Mouse (Mus musculus) adrenal gland, postnatal 36 days (tissue): ENCODE measurements around the gene Phactr2. TPM values are rescaled to one million over a fixed set of nuclear protein-coding genes. Genes with fewer than 3 reads are reported as not detected.
"Not testable (repeated sequence)": the region's sequence is repeated elsewhere in the genome, so short reads cannot be mapped to it uniquely, and the experiment has no call there.

ENCODE experiments used
- DNase-seq, 2 experiments: peaks; one replicate each; pipeline ENCODE4 v3.0.0; 2021; ENCODE audit warnings: mixed read lengths in 1 of 2
- total RNA-seq, 2 experiments: library from RNA; stranded (reverse); gene quantifications; 2 replicates each; pipeline ENCODE4 v1.2.3; 2021

The Phactr2 gene
- total RNA-seq, 2 experiments from 2014 or later = 22.9 to 30.1 TPM

GRCm38 (mm10) chr10:13212829-13213228 is 261.4 kb downstream of the Phactr2 start:
- no peak for DNase-seq

- DNase-seq = no peak
These were observed 261.9 kb downstream of the Phactr2 start for GRCm38 (mm10) chr10:13212326-13212725.

- no peak for DNase-seq
These were observed 264.1 kb downstream of the Phactr2 start for GRCm38 (mm10) chr10:13209930-13210637.

GRCm38 (mm10) chr10:13209506-13209905 is 264.7 kb downstream of the Phactr2 start:
- no peak for DNase-seq

GRCm38 (mm10) chr10:13209061-13209460 is 265.2 kb downstream of the Phactr2 start:
- DNase-seq = no peak

GRCm38 (mm10) chr10:13201741-13202293 is 272.4 kb downstream of the Phactr2 start:
- DNase-seq = no peak

- no peak for DNase-seq
These were observed 273.4 kb downstream of the Phactr2 start for GRCm38 (mm10) chr10:13200862-13201261.

- DNase-seq = no peak
These were observed 275.0 kb downstream of the Phactr2 start for GRCm38 (mm10) chr10:13199234-13199633.

- no peak for DNase-seq
These were observed 277.2 kb downstream of the Phactr2 start for GRCm38 (mm10) chr10:13196872-13197507.

GRCm38 (mm10) chr10:13193496-13193895 is 280.7 kb downstream of the Phactr2 start:
- DNase-seq = not testable (repeated sequence)

- peak; percentile 98 to 99 for DNase-seq
These were observed 281.4 kb downstream of the Phactr2 start, which contains the start of gene Ltv1 for GRCm38 (mm10) chr10:13192731-13193351. Ltv1 (minus strand) TSS chr10:13193168.

- DNase-seq = no peak
These were observed 284.3 kb downstream of the Phactr2 start for GRCm38 (mm10) chr10:13189881-13190280.

- DNase-seq = no peak
These were observed 287.5 kb downstream of the Phactr2 start for GRCm38 (mm10) chr10:13186754-13187153.

GRCm38 (mm10) chr10:13184170-13184766 is 289.9 kb downstream of the Phactr2 start:
- DNase-seq = no peak

GRCm38 (mm10) chr10:13180211-13180610 is 294.0 kb downstream of the Phactr2 start:
- no peak for DNase-seq

- no peak for DNase-seq
These were observed 296.1 kb downstream of the Phactr2 start, which contains the start of gene Zc2hc1b for GRCm38 (mm10) chr10:13177973-13178624. Zc2hc1b (minus strand) TSS chr10:13178023.

GRCm38 (mm10) chr10:13175866-13176265 is 298.3 kb downstream of the Phactr2 start:
- no peak for DNase-seq

GRCm38 (mm10) chr10:13172798-13173221 is 301.4 kb downstream of the Phactr2 start:
- DNase-seq = no peak

- no peak for DNase-seq
These were observed 302.8 kb downstream of the Phactr2 start for GRCm38 (mm10) chr10:13171461-13171860.

GRCm38 (mm10) chr10:13170739-13171448 is 303.3 kb downstream of the Phactr2 start:
- no peak for DNase-seq

- no peak for DNase-seq
These were observed 305.8 kb downstream of the Phactr2 start for GRCm38 (mm10) chr10:13168461-13168860.
